Mouse (Mus musculus) forebrain, embryonic 16.5 days (tissue): ENCODE data around the gene Sycp3. TPM values are rescaled to one million over a fixed set of nuclear protein-coding genes. Genes with fewer than 3 reads are reported as not detected.
A peak's percentile ranks its signal among the peaks of the same experiment; 100 is the strongest.

Source experiments
- ATAC-seq: fragments of 200-750 bp; cut with Nextera tagmentation; 2 replicates; pipeline ENCODE4 v1.8.0; 2017; ENCODE audit warnings: mild to moderate bottlenecking, moderate library complexity
- H3K27ac ChIP-seq: fragments of 300-500 bp; sonication (generic); 2 replicates; pipeline ENCODE4 v1.5.1; 2014; ENCODE audit warnings: low read length, control low read depth
- H3K27me3 ChIP-seq: fragments of 300-500 bp; sonication (generic); replicated peaks from 2 replicates; pipeline ENCODE4 v1.6.1; 2014; ENCODE audit warnings: low read length; ENCODE audit not compliant: control insufficient read depth, insufficient read depth
- H3K36me3 ChIP-seq: fragments of 300-500 bp; sonication (generic); 2 replicates; pipeline ENCODE4 v1.6.1; 2014; ENCODE audit not compliant: control insufficient read depth, insufficient read depth
- H3K4me1 ChIP-seq: fragments of 300-500 bp; sonication (generic); replicated peaks from 2 replicates; pipeline ENCODE4 v1.6.1; 2014; ENCODE audit warnings: low read length; ENCODE audit not compliant: control insufficient read depth, insufficient read depth
- H3K4me2 ChIP-seq: fragments of 300-500 bp; sonication (generic); 2 replicates; pipeline ENCODE4 v1.6.1; 2014; ENCODE audit warnings: mild to moderate bottlenecking, low read length, control low read depth
- H3K4me3 ChIP-seq: fragments of 300-500 bp; sonication (generic); replicated peaks from 2 replicates; pipeline ENCODE4 v1.5.1; 2014; ENCODE audit warnings: mild to moderate bottlenecking, low read length, control low read depth
- H3K9ac ChIP-seq: fragments of 300-500 bp; sonication (generic); replicated peaks from 2 replicates; pipeline ENCODE4 v1.6.1; 2014; ENCODE audit warnings: low read depth, low read length, control low read depth
- H3K9me3 ChIP-seq: fragments of 300-500 bp; sonication (generic); 2 replicates; pipeline ENCODE4 v1.6.1; 2016; ENCODE audit warnings: low read length; ENCODE audit not compliant: control insufficient read depth
- WGBS: fragments of 180-500 bp; shearing (Covaris S2); extraction: QIAGEN DNeasy Blood & Tissue Kit; methylation state at CpG from one replicate; pipeline ENCODE4 v1.1.7; 2014; 5-methylcytosine and 5-hydroxymethylcytosine counted together
- polyA plus RNA-seq: library from polyadenylated mRNA; unstranded; fragments of >200 nt; fragmentation: Nextera tagmentation; extraction: Ambion mirVana; gene quantifications from 2 replicates; pipeline ENCODE4 v1.2.1, GENCODE M21; 2015

The Sycp3 gene
- polyA plus RNA-seq, 1 experiment from 2014 or later: not detected

GRCm38 (mm10) chr10:88494959-88495587 lies 35.7 kb downstream of the Sycp3 start:
- H3K36me3 ChIP-seq: no peaks in the 10 kb centered on the region
- no peak overlapping the region for H3K4me3 ChIP-seq
- ATAC-seq: no peak
- H3K27me3 ChIP-seq: no peaks in the 10 kb centered on the region
- no peak overlapping the region for H3K9ac ChIP-seq
- no peak overlapping the region for H3K4me2 ChIP-seq
- H3K27ac ChIP-seq: no peak overlapping the region
- WGBS: 89% methylated on average over 4 of the region's 4 CpGs
- H3K4me1 ChIP-seq: no peaks in the 10 kb centered on the region
- no peaks in the 10 kb centered on the region for H3K9me3 ChIP-seq

GRCm38 (mm10) chr10:88496864-88497564 lies 37.6 kb downstream of the Sycp3 start:
- Histone ChIP-seq H3K4me1 (no peaks in the 10 kb centered on the region; the same call in 1 of the 2 replicates), H3K36me3 (no peaks in the 10 kb centered on the region), H3K4me3 (no peak overlapping the region), H3K27ac (no peak overlapping the region), H3K27me3 (no peaks in the 10 kb centered on the region), H3K9me3 (no peaks in the 10 kb centered on the region), H3K9ac (no peak overlapping the region), H3K4me2 (no peak overlapping the region)
- no peak for ATAC-seq
- 79% methylated on average over 11 of the region's 11 CpGs for WGBS

GRCm38 (mm10) chr10:88499993-88500392 lies 40.6 kb downstream of the Sycp3 start:
- Histone ChIP-seq H3K4me3 (no peak overlapping the region), H3K4me1 (peaks cover 7% of the 10 kb centered on the region), H3K27ac (no peak overlapping the region), H3K9ac (no peak overlapping the region), H3K9me3 (no peaks in the 10 kb centered on the region), H3K27me3 (no peaks in the 10 kb centered on the region), H3K4me2 (no peak overlapping the region), H3K36me3 (no peaks in the 10 kb centered on the region)
- no peak for ATAC-seq
- WGBS: 78% methylated on average over 5 of the region's 5 CpGs

DNA sequence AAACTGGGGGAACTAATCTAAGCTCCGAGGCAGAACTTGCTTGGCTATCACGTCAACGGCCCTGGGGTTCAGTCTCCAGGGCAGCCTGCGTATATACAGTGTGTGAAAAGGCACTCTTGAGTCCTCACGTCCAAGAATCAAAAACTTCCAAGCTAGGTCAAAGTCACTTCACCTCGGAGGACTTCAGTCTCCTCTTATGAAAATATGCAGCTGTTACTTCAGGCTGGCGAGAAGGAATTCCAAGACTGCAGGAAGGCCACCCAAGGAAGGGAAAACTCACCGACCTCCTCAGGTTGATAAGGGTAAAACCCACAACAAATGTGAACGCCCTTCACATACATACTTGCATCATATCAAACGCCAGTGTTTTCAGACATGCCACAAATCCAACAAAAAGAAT lies 42.0 kb downstream of the Sycp3 start:
- ATAC-seq: no peak
- no peak overlapping the region for H3K27ac ChIP-seq
- H3K27me3 ChIP-seq: no peaks in the 10 kb centered on the region
- no peaks in the 10 kb centered on the region for H3K36me3 ChIP-seq
- H3K9me3 ChIP-seq: no peaks in the 10 kb centered on the region
- WGBS: 86% methylated on average over 10 of the region's 10 CpGs
- H3K4me1 ChIP-seq: peaks cover 7% of the 10 kb centered on the region
- H3K9ac ChIP-seq: no peak overlapping the region
- H3K4me2 ChIP-seq: no peak overlapping the region
- no peak overlapping the region for H3K4me3 ChIP-seq

GRCm38 (mm10) chr10:88501886-88502765 lies 42.8 kb downstream of the Sycp3 start:
- no peak overlapping the region for H3K4me3 ChIP-seq
- H3K9ac ChIP-seq: no peak overlapping the region
- WGBS: 38% methylated on average over 13 of the region's 13 CpGs
- no peak overlapping the region for H3K27ac ChIP-seq
- no peaks in the 10 kb centered on the region for H3K36me3 ChIP-seq
- no peaks in the 10 kb centered on the region for H3K9me3 ChIP-seq
- no peak overlapping the region for H3K4me2 ChIP-seq
- no peak for ATAC-seq
- peaks cover 7% of the 10 kb centered on the region for H3K4me1 ChIP-seq
- H3K27me3 ChIP-seq: no peaks in the 10 kb centered on the region

DNA sequence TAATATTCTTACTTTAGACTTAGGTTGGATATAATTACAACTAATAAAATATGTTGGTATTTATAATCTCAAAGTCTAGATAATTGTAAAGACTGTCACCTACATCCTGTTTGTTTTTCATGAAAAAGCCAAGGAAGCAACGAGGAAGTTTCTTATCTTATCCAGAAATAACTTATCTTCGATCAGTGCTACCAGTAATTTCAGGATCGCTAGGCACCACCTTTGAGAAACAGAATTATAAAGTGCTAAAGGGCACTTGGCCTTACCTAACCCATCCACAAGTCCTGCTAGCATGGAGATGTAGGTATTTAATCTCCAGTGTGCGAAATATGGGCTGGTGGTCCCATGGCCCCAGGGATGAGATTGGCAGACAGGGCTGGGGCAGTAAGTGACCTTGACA lies 43.5 kb downstream of the Sycp3 start:
- Histone ChIP-seq H3K27ac (peak overlapping the region; percentile 63; the same call in 1 of the 2 replicates), H3K36me3 (no peaks in the 10 kb centered on the region), H3K4me3 (peak overlapping the region; percentile 72), H3K9me3 (no peaks in the 10 kb centered on the region), H3K9ac (peak overlapping the region; percentile 89), H3K4me2 (peak overlapping the region; percentile 87), H3K27me3 (no peaks in the 10 kb centered on the region), H3K4me1 (peaks cover 7% of the 10 kb centered on the region)
- 45% methylated on average over 4 of the region's 4 CpGs for WGBS
- ATAC-seq: no peak

- H3K27ac ChIP-seq: peak within 1 kb of the TSS; percentile 63
- ATAC-seq: peak; percentile 95
- no peaks in the 10 kb centered on the region for H3K27me3 ChIP-seq
- peak within 1 kb of the TSS; percentile 89 for H3K9ac ChIP-seq
- under 1% methylated on average over 60 of the region's 80 CpGs for WGBS
- peaks cover 7% of the 10 kb centered on the region for H3K4me1 ChIP-seq
- H3K9me3 ChIP-seq: no peaks in the 10 kb centered on the region
- H3K4me2 ChIP-seq: peak within 1 kb of the TSS; percentile 87
- H3K36me3 ChIP-seq: no peaks in the 10 kb centered on the region
- H3K4me3 ChIP-seq: peak within 1 kb of the TSS; percentile 72
Measured at GRCm38 (mm10) chr10:88503421-88504314, 44.3 kb downstream of the Sycp3 start, which contains the start of gene Chpt1. Chpt1 (minus strand) TSS chr10:88504073.

GRCm38 (mm10) chr10:88504481-88504880 lies 45.1 kb downstream of the Sycp3 start:
- Histone ChIP-seq H3K36me3 (no peaks in the 10 kb centered on the region), H3K27ac (no peak overlapping the region), H3K9me3 (no peaks in the 10 kb centered on the region), H3K4me2 (peak overlapping the region; percentile 87; the same call in 1 of the 2 replicates), H3K4me3 (no peak overlapping the region), H3K9ac (no peak overlapping the region), H3K4me1 (peaks cover 7% of the 10 kb centered on the region), H3K27me3 (no peaks in the 10 kb centered on the region)
- WGBS: 49% methylated on average over 3 of the region's 3 CpGs
- ATAC-seq: no peak
